Mouse (Mus musculus) c-Kit-positive CD71-positive TER-119-positive erythroid progenitor cells, embryonic 14.5 days (primary cell): ENCODE measurements at regions not wholly inside any gene's neighbourhood (a gene's known extent, or its start where the extent isn't known, plus 50 kb on each side); places are given as distances from the start of the nearest gene placed in this dataset.

ENCODE experiments used
- DNase-seq: peaks from one replicate; pipeline ENCODE4 v3.0.0-alpha.2; 2013; ENCODE audit warnings: low spot score

GRCm38 (mm10) chr10:91734691-91735090, 553.6 kb upstream of the Tmpo start:
- no peak for DNase-seq

- DNase-seq, result no peak
Observed at GRCm38 (mm10) chr10:91732007-91732589, 551.0 kb upstream of the Tmpo start.

GRCm38 (mm10) chr10:91730062-91730461, 548.9 kb upstream of the Tmpo start:
- DNase-seq, result no peak

GRCm38 (mm10) chr10:91719561-91720371, 538.7 kb upstream of the Tmpo start:
- no peak for DNase-seq

GRCm38 (mm10) chr10:91716604-91717003, 535.5 kb upstream of the Tmpo start:
- DNase-seq, result no peak

GRCm38 (mm10) chr10:91714648-91715047, 533.5 kb upstream of the Tmpo start:
- DNase-seq, result no peak

- no peak for DNase-seq
Observed at GRCm38 (mm10) chr10:91713529-91713928, 532.4 kb upstream of the Tmpo start.

- no peak for DNase-seq
Observed at GRCm38 (mm10) chr10:91706816-91707215, 525.7 kb upstream of the Tmpo start.

GRCm38 (mm10) chr10:91704751-91705150, 523.6 kb upstream of the Tmpo start:
- no peak for DNase-seq

- no peak for DNase-seq
Observed at GRCm38 (mm10) chr10:91701822-91702221, 520.7 kb upstream of the Tmpo start.

- DNase-seq, result no peak
Observed at GRCm38 (mm10) chr10:91686082-91686618, 505.0 kb upstream of the Tmpo start.

GRCm38 (mm10) chr10:91685164-91686027, 504.3 kb upstream of the Tmpo start:
- no peak for DNase-seq

GRCm38 (mm10) chr10:91679641-91680040, 498.5 kb upstream of the Tmpo start:
- no peak for DNase-seq

- DNase-seq, result no peak
Observed at GRCm38 (mm10) chr10:91637911-91638310, 456.8 kb upstream of the Tmpo start.

- DNase-seq, result no peak
Observed at GRCm38 (mm10) chr10:91628672-91629071, 447.6 kb upstream of the Tmpo start.

GRCm38 (mm10) chr10:91622281-91622680, 441.2 kb upstream of the Tmpo start:
- no peak for DNase-seq

GRCm38 (mm10) chr10:91613794-91614479, 432.8 kb upstream of the Tmpo start:
- no peak for DNase-seq

GRCm38 (mm10) chr10:91612052-91612451, 430.9 kb upstream of the Tmpo start:
- DNase-seq, result no peak

GRCm38 (mm10) chr10:91594891-91595290, 413.8 kb upstream of the Tmpo start:
- no peak for DNase-seq

- no peak for DNase-seq
Observed at GRCm38 (mm10) chr10:91593378-91593777, 412.3 kb upstream of the Tmpo start.

GRCm38 (mm10) chr10:91591845-91592244, 410.7 kb upstream of the Tmpo start:
- DNase-seq, result no peak

GRCm38 (mm10) chr10:91591398-91591811, 410.3 kb upstream of the Tmpo start:
- no peak for DNase-seq
